8 mouse cellular contexts compared by ENCODE assay signal in the genomic region with DNA sequence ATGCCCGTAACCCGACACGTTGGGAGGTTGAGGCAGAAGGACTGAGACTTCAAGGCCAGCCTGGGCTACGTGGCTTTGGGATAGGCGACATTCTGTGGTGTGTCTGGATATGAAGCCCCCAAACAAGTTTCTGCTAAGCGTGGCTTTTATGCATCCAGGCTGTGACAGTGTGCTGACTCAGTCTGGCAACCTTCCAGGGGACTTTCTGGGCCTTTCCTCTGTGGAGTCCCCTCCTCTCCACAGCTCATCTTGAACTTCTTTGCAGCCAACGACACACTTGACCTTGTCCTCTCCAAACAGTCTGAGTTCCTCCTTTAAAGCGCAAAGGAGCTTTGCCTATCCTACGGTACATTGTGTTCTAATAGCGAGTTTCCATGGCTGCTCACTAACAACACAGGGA. TPM values are rescaled to one million over a fixed set of nuclear protein-coding genes. Genes with fewer than 3 reads are reported as not detected.
A peak's percentile ranks its signal among the peaks of the same experiment; 100 is the strongest.
DNase-seq lines count a peak whose midpoint lies in the region; ATAC-seq and TF ChIP-seq lines count a peak whose summit lies in the region.
"Had no signal": no experiment of that assay in that cellular context is flagged by ENCODE, and none has a peak within 500 bp of the region (broad histone marks: within the 10 kb centered on the region; RNA-seq: fewer than 3 reads in every experiment).

No protein-coding gene starts in this region.

- peak overlapping the region; percentile 51; the same call in 1 of the 2 replicates for H3K4me3 ChIP-seq in E14TG2a.4 (replicated peaks; ENCODE audit: low read length)
- H3K4me3 ChIP-seq in heart, embryonic 13.5 days = no peak overlapping the region
- H3K4me3 ChIP-seq: midbrain, embryonic 12.5 days had no signal

- intact Hi-C loops in left cerebral cortex, postnatal 10 days (cut with DNase I) = loop anchor here (10.0 kb wide), 1 partner anchor 209 kb away; no protein-coding TSS in a partner anchor

- H3K27ac ChIP-seq in heart, embryonic 13.5 days (replicated peaks) = peak overlapping the region; percentile 68
- H3K27ac ChIP-seq: midbrain, embryonic 12.5 days had no signal

- no peak for TF ChIP-seq CTCF in E14TG2a.4 (conservative IDR thresholded peaks at IDR 0.05; ENCODE audit: low read length)

- peak overlapping the region; percentile 62 for H3K9ac ChIP-seq in heart, embryonic 13.5 days
- H3K9ac ChIP-seq: midbrain, embryonic 12.5 days had no signal

- WGBS in heart, embryonic 13.5 days = 55% methylated on average over 10 of the region's 10 CpGs

- no peak for ATAC-seq in heart, embryonic 13.5 days (ENCODE audit: extremely low read depth, insufficient number of reproducible peaks, low FRiP score, low TSS enrichment)

- no peaks in the 10 kb centered on the region for H3K36me3 ChIP-seq in E14TG2a.4 (ENCODE audit: insufficient read depth, low read length)
- no peaks in the 10 kb centered on the region for H3K36me3 ChIP-seq in heart, embryonic 13.5 days
- H3K36me3 ChIP-seq: midbrain, embryonic 12.5 days had no signal

- H3K27me3 ChIP-seq in E14TG2a.4 (ENCODE audit: insufficient read depth, low read length) = peaks cover 32% of the 10 kb centered on the region
- H3K27me3 ChIP-seq in heart, embryonic 13.5 days (replicated peaks) = no peaks in the 10 kb centered on the region
- H3K27me3 ChIP-seq: midbrain, embryonic 12.5 days had no signal

- peak; percentile 40 to 67 for DNase-seq in left cerebral cortex, postnatal 10 days (ENCODE audit: extremely low spot score in 1 of 2, low spot score in 2 of 2)
- DNase-seq in left cerebral cortex, adult 9 months (ENCODE audit: low spot score in 2 of 2) = no peak
- DNase-seq in adrenal gland, postnatal 36 days = peak; percentile 89 to 90
- peak; percentile 73 for DNase-seq in lung, postnatal 36 days
- no peak for DNase-seq in thymus, postnatal 36 days

- H3K9me3 ChIP-seq in E14TG2a.4 (ENCODE audit: low read length) = no peaks in the 10 kb centered on the region
- no peaks in the 10 kb centered on the region for H3K9me3 ChIP-seq in heart, embryonic 13.5 days
- H3K9me3 ChIP-seq: midbrain, embryonic 12.5 days had no signal

- peaks cover 46% of the 10 kb centered on the region for H3K4me1 ChIP-seq in E14TG2a.4 (replicated peaks; ENCODE audit: low read depth, low read length)
- peaks cover 40% of the 10 kb centered on the region for H3K4me1 ChIP-seq in heart, embryonic 13.5 days

- H3K4me2 ChIP-seq in heart, embryonic 13.5 days = peak overlapping the region; percentile 25; the same call in 1 of the 2 replicates
- H3K4me2 ChIP-seq: midbrain, embryonic 12.5 days had no signal

RNA-seq across cellular contexts. Expression of gene Stxbp3, which starts 15.5 kb away (rescaled TPM):
- total RNA-seq in left cerebral cortex, postnatal 10 days (2021) = 10 to 100 TPM; 14.1 to 15.2 TPM
- total RNA-seq in adrenal gland, postnatal 36 days (2021) = 10 to 100 TPM; 48.9 to 61.5 TPM
- 24.2 and 26.3 TPM in 2 replicates for polyA plus RNA-seq in heart, embryonic 13.5 days (2015; fragmentation: Nextera tagmentation; extraction: Ambion mirVana)

RNA-seq across cellular contexts. Expression of gene Fndc7, which starts 33.9 kb away (rescaled TPM):
- total RNA-seq in left cerebral cortex, postnatal 10 days (2021) = not detected
- total RNA-seq in adrenal gland, postnatal 36 days (2021) = under 1 TPM; 0.17 to 0.40 TPM
- 0.13 and 0.25 TPM in 2 replicates for polyA plus RNA-seq in heart, embryonic 13.5 days (2015; fragmentation: Nextera tagmentation; extraction: Ambion mirVana)
- polyA plus RNA-seq: midbrain, embryonic 12.5 days had no signal

RNA-seq across cellular contexts. Expression of gene Prpf38b, which starts 55.7 kb away (rescaled TPM):
- 10 to 100 TPM; 41.6 to 42.2 TPM for total RNA-seq in left cerebral cortex, postnatal 10 days (2021)
- total RNA-seq in adrenal gland, postnatal 36 days (2021) = 10 to 100 TPM; 42.2 to 64.7 TPM
- polyA plus RNA-seq in heart, embryonic 13.5 days (2015; fragmentation: Nextera tagmentation; extraction: Ambion mirVana) = 49.0 and 49.1 TPM in 2 replicates

Comparison
In these comparisons a context has a peak if more than half of its experiments do, and no peak if none do; other contexts are left out.
1. DNase-seq: peak in left cerebral cortex, postnatal 10 days (2 of 2), adrenal gland, postnatal 36 days (2 of 2) and lung, postnatal 36 days (single experiment); none in left cerebral cortex, adult 9 months (0 of 2) and thymus, postnatal 36 days (0 of 2).